Mouse (Mus musculus): ENCODE measurements around the gene Brinp3. TPM values are rescaled to one million over a fixed set of nuclear protein-coding genes. Genes with fewer than 3 reads are reported as not detected.

Gene Brinp3
- polyA plus RNA-seq, 1 experiment from 2014 or later = 0.37 TPM

DNA sequence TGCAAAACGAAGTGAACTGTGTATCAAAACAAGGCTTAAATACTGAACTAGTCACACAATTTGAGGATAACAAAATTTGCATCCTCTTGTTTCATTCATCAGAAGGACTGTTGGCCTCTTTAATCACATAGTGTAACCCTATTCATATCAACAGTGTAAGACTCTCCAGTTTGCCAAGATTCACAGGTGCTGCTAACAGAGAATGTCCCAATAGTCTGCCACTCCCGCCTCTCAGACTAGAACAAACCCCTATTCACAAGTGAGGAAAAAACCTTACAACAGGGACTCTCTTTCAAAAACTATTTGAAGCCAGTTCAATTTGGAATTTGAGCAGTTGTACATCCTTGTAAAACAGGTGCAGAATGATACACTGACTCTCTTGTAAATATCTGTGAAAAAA is 349.5 kb downstream of the Brinp3 start:
- Histone ChIP-seq H3K9ac (ENCODE audit: low read length) (no peak overlapping the region), H3K4me3 (ENCODE audit: low read length) (no peak overlapping the region), H3K36me3 (ENCODE audit: control insufficient read depth, insufficient read depth) (no peaks in the 10 kb centered on the region), H3K4me2 (ENCODE audit: low read depth, low read length) (no peak overlapping the region), H3K27me3 (ENCODE audit: control insufficient read depth, insufficient read depth, low read length) (no peaks in the 10 kb centered on the region), H3K4me1 (ENCODE audit: control insufficient read depth, insufficient read depth, low read length) (no peaks in the 10 kb centered on the region), H3K27ac (ENCODE audit: low read length) (no peak overlapping the region), H3K9me3 (replicated peaks; ENCODE audit: control insufficient read depth, low read length) (no peaks in the 10 kb centered on the region)
- ATAC-seq (replicated peaks; ENCODE audit: extremely low read depth, insufficient read depth, low FRiP score) = no peak
- 63% methylated on average over 2 of the region's 2 CpGs for WGBS

DNA sequence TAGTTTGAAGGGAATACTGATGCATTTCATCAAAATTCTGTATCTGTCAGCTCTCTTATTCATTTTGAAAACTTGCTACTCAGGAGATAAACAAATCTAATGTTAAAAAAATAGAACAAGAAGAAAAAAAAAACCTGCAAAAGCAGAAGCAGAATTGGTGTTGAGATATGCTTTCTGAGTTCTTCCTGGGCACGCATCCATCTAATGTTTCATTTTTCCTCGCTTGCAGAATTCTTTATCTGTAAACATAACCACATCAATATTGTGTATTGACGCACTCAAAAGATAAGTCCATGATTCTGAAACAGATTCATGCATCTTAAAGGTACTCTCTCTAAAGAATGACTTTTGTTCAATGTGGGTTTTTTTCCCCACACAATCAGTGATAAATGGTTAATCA is 354.3 kb downstream of the Brinp3 start:
- WGBS = 71% methylated on average over 3 of the region's 3 CpGs
- Histone ChIP-seq H3K4me2 (ENCODE audit: low read depth, low read length) (no peak overlapping the region), H3K9ac (ENCODE audit: low read length) (no peak overlapping the region), H3K27ac (ENCODE audit: low read length) (no peak overlapping the region), H3K4me1 (ENCODE audit: control insufficient read depth, insufficient read depth, low read length) (no peaks in the 10 kb centered on the region), H3K9me3 (replicated peaks; ENCODE audit: control insufficient read depth, low read length) (no peaks in the 10 kb centered on the region), H3K4me3 (ENCODE audit: low read length) (no peak overlapping the region), H3K27me3 (ENCODE audit: control insufficient read depth, insufficient read depth, low read length) (no peaks in the 10 kb centered on the region), H3K36me3 (ENCODE audit: control insufficient read depth, insufficient read depth) (no peaks in the 10 kb centered on the region)
- no peak for ATAC-seq (replicated peaks; ENCODE audit: extremely low read depth, insufficient read depth, low FRiP score)

DNA sequence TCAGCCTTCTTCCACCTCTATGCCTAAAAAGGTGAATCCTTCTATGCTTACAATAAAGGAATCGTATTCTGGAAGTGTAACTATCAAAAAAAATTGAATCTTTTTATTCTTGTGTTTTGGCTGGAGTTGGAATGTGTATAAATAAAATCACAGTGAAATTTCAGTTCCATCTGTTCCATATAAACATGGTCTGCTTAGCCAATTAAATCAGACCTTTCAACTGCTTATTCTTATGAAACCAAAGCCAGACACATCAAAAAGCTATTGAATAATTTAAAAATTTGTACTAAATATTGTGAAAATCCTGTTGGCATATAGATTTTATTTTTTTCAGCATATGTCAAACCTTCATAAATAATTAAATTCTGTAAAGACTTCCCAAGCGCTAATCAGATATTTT is 355.6 kb downstream of the Brinp3 start:
- no peaks in the 10 kb centered on the region for H3K27me3 ChIP-seq (ENCODE audit: control insufficient read depth, insufficient read depth, low read length)
- H3K9me3 ChIP-seq (replicated peaks; ENCODE audit: control insufficient read depth, low read length) = no peaks in the 10 kb centered on the region
- no peak overlapping the region for H3K4me2 ChIP-seq (ENCODE audit: low read depth, low read length)
- H3K36me3 ChIP-seq (ENCODE audit: control insufficient read depth, insufficient read depth) = no peaks in the 10 kb centered on the region
- H3K4me1 ChIP-seq (ENCODE audit: control insufficient read depth, insufficient read depth, low read length) = no peaks in the 10 kb centered on the region
- H3K27ac ChIP-seq (ENCODE audit: low read length) = no peak overlapping the region
- ATAC-seq (replicated peaks; ENCODE audit: extremely low read depth, insufficient read depth, low FRiP score) = no peak
- WGBS = 67% methylated on average over 2 of the region's 2 CpGs
- no peak overlapping the region for H3K9ac ChIP-seq (ENCODE audit: low read length)
- no peak overlapping the region for H3K4me3 ChIP-seq (ENCODE audit: low read length)

GRCm38 (mm10) chr1:146898636-146899035 is 404.1 kb downstream of the Brinp3 start:
- H3K4me2 ChIP-seq (ENCODE audit: low read depth, low read length) = no peak overlapping the region
- no peak overlapping the region for H3K9ac ChIP-seq (ENCODE audit: low read length)
- H3K27ac ChIP-seq (ENCODE audit: low read length) = no peak overlapping the region
- no peaks in the 10 kb centered on the region for H3K27me3 ChIP-seq (ENCODE audit: control insufficient read depth, insufficient read depth, low read length)
- H3K4me1 ChIP-seq (ENCODE audit: control insufficient read depth, insufficient read depth, low read length) = no peaks in the 10 kb centered on the region
- no peak overlapping the region for H3K4me3 ChIP-seq (ENCODE audit: low read length)
- no peaks in the 10 kb centered on the region for H3K36me3 ChIP-seq (ENCODE audit: control insufficient read depth, insufficient read depth)
- H3K9me3 ChIP-seq (replicated peaks; ENCODE audit: control insufficient read depth, low read length) = no peaks in the 10 kb centered on the region
- ATAC-seq (replicated peaks; ENCODE audit: extremely low read depth, insufficient read depth, low FRiP score) = no peak

DNA sequence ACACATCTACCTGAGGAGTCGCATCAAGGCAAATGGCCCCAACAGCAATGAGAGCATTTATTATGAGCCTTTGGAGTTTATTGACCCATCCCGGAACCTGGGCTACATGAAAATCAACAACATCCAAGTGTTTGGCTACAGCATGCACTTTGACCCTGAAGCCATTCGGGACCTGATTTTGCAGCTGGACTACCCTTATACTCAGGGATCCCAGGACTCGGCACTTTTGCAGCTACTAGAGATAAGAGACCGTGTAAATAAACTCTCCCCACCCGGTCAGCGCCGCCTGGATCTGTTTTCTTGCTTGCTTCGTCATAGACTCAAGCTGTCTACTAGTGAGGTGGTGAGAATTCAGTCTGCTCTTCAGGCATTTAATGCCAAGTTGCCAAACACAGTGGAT is 407.1 kb downstream of the Brinp3 start:
- H3K4me3 ChIP-seq (ENCODE audit: low read length) = no peak overlapping the region
- H3K4me1 ChIP-seq (ENCODE audit: control insufficient read depth, insufficient read depth, low read length) = no peaks in the 10 kb centered on the region
- no peak overlapping the region for H3K27ac ChIP-seq (ENCODE audit: low read length)
- H3K27me3 ChIP-seq (ENCODE audit: control insufficient read depth, insufficient read depth, low read length) = no peaks in the 10 kb centered on the region
- no peaks in the 10 kb centered on the region for H3K9me3 ChIP-seq (replicated peaks; ENCODE audit: control insufficient read depth, low read length)
- ATAC-seq (replicated peaks; ENCODE audit: extremely low read depth, insufficient read depth, low FRiP score) = no peak
- H3K9ac ChIP-seq (ENCODE audit: low read length) = no peak overlapping the region
- no peaks in the 10 kb centered on the region for H3K36me3 ChIP-seq (ENCODE audit: control insufficient read depth, insufficient read depth)
- no peak overlapping the region for H3K4me2 ChIP-seq (ENCODE audit: low read depth, low read length)
- WGBS = 46% methylated on average over 9 of the region's 9 CpGs

- H3K9me3 ChIP-seq (replicated peaks; ENCODE audit: control insufficient read depth, low read length) = no peaks in the 10 kb centered on the region
- H3K9ac ChIP-seq (ENCODE audit: low read length) = no peak overlapping the region
- H3K4me3 ChIP-seq (ENCODE audit: low read length) = no peak overlapping the region
- no peaks in the 10 kb centered on the region for H3K36me3 ChIP-seq (ENCODE audit: control insufficient read depth, insufficient read depth)
- no peak for ATAC-seq (replicated peaks; ENCODE audit: extremely low read depth, insufficient read depth, low FRiP score)
- no peak overlapping the region for H3K27ac ChIP-seq (ENCODE audit: low read length)
- H3K27me3 ChIP-seq (ENCODE audit: control insufficient read depth, insufficient read depth, low read length) = no peaks in the 10 kb centered on the region
- H3K4me2 ChIP-seq (ENCODE audit: low read depth, low read length) = no peak overlapping the region
- WGBS = 82% methylated on average over 6 of the region's 6 CpGs
- no peaks in the 10 kb centered on the region for H3K4me1 ChIP-seq (ENCODE audit: control insufficient read depth, insufficient read depth, low read length)
Observed at GRCm38 (mm10) chr1:146939463-146940389, 445.2 kb downstream of the Brinp3 start.
